Mouse (Mus musculus) left cerebral cortex, postnatal 36 days (tissue): ENCODE measurements around the gene Sp2. TPM values are rescaled to one million over a fixed set of nuclear protein-coding genes. Genes with fewer than 3 reads are reported as not detected.

Source experiments
- DNase-seq, 2 experiments: peaks; one replicate each; pipeline ENCODE4 v3.0.0; 2021 to 2022; ENCODE audit warnings: low spot score in 2 of 2, mixed read lengths in 1 of 2
- intact Hi-C: fragments of 180-260 bp; cut with DNase I; formaldehyde crosslinking; loops from one replicate; pipeline ENCODE4 v1.15.1; 2025
- total RNA-seq, 2 experiments: library from RNA; stranded (reverse); gene quantifications; 2 replicates each; pipeline ENCODE4 v1.2.3; 2021

Sp2 gene
- total RNA-seq, 2 experiments from 2014 or later: 13.1 to 14.5 TPM

- DNase-seq: no peak
- intact Hi-C loops: no loop called here
Observed at GRCm38 (mm10) chr11:96925469-96926148, 57.1 kb downstream of the Sp2 start.

- intact Hi-C loops: no loop called here
- no peak for DNase-seq
Observed at GRCm38 (mm10) chr11:96924861-96925260, 57.9 kb downstream of the Sp2 start.

DNA sequence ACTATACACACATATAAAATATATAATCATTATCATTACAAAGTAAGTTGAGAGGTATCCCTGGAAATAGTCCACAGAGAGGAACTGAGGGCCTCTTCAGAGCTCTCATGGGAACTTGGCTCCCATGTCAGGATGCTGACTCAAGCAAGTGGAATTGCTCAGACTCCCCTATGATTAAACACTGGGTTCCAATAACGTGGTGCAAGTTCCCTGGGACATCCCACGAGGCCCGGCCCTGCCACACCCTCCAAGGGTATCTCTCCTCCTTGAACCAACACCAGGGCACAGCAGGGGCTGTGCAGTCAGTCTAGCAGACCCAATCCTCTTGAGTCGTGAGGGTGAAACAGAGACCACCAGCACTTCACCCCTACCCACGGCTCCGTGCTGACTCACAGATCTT, 63.8 kb downstream of the Sp2 start:
- DNase-seq: no peak
- intact Hi-C loops: loop anchor here (5.0 kb wide), 1 partner anchor 58 kb away; no protein-coding TSS in a partner anchor

DNA sequence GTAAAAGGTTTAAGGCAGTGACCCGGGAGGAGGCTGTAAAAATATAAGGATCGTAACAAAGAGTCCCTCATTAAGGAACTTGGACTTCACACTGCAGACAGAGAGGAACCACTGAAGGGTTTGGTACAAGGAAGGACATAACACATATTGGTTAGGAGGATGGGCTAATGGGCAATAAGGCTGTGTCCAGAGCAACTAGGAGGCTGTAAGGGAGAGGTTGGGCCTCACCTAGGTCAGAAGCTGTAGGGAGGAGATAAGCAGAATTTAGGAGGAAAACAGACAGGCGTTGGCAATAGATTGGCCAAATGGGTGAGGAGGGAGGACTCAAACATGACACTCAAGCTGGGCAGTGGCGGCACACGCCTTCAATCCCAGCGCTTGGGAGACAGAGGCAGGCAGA, 65.3 kb downstream of the Sp2 start:
- DNase-seq: no peak
- intact Hi-C loops: loop anchor here (2.0 to 5.0 kb wide), 4 partner anchors 27 to 105 kb away; no protein-coding TSS in a partner anchor

DNA sequence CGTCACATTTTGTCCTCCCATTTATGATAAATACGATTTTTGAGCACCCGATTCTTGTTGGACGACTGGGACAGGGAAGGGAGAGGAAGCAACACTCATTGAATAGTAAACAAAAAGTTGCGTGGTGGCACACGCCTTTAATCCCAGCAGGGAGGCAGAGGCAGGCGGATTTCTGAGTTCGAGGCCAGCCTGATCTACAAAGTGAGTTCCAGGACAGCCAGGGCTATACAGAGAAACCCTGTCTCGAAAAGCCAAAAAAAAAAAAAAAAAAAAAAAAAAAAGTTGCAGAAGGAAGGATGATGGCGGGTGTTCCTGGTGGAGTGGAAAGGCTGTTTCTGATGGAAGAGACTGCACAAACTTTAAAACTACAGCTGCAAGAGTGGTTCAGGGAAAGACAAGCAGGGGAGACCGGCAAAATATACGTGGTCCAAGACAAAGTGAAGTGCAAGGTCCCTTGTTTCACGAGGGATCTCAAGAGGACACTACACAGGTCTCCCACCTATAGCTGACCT, 65.8 kb downstream of the Sp2 start:
- no peak for DNase-seq
- intact Hi-C loops: loop anchor here (2.0 to 5.0 kb wide), 4 partner anchors 28 to 106 kb away; no protein-coding TSS in a partner anchor

DNA sequence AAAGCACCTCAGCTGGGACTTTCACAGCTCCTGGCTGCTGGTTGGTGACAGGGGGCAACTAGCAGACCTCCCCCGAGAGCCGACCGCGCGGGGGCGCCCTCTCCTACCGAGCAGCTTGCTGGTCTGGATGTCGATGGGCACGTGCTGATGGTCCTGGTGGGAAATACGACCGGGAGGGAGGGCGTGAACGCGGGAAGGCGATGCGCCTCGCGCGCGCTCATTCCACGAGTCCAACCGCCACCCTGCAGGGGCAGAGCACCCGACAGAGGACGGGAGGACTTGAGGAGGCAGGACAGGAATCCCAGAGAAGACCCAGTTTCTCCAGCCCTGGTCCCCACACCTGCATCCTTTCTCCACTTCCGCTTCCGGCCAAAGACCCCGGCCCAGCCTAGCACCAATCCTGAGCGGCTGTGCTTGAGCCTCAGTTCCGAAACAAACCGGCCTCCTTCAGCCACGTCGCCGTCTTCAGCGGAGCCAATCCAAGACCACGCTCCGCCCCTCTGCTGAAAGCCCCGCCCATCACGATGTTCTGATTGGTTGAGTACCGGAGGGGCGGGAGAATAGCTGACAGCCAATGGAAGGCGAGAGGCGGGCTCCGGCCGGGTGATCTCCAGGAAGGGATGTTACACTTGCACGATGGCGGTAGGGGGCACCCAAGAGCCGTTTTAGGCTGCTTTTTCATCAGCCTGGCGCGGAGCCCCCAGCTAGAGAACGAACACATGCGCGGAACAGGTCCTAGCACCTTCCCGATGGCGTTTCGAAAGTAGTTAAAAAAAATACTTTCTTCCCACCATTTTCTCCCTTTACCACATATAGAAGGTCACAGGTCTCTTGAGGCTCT, 66.5 kb downstream of the Sp2 start, which contains the start of gene Cdk5rap3:
Gene Cdk5rap3 (minus strand): TSS at position 453 of the 841 bp plus-strand sequence.
- intact Hi-C loops: loop anchor here (2.0 to 5.0 kb wide), 4 partner anchors 29 to 107 kb away; no protein-coding TSS in a partner anchor

GRCm38 (mm10) chr11:96912682-96913081, 70.1 kb downstream of the Sp2 start:
- no peak for DNase-seq
- intact Hi-C loops: no loop called here

More for the DNA sequence above, 66.5 kb downstream of the Sp2 start, which contains the start of gene Cdk5rap3:
- peak; percentile 98 to 99 for DNase-seq

- intact Hi-C loops: no loop called here
- peak; percentile 76 to 79 for DNase-seq
Observed at GRCm38 (mm10) chr11:96910003-96910402, 72.8 kb downstream of the Sp2 start.

DNA sequence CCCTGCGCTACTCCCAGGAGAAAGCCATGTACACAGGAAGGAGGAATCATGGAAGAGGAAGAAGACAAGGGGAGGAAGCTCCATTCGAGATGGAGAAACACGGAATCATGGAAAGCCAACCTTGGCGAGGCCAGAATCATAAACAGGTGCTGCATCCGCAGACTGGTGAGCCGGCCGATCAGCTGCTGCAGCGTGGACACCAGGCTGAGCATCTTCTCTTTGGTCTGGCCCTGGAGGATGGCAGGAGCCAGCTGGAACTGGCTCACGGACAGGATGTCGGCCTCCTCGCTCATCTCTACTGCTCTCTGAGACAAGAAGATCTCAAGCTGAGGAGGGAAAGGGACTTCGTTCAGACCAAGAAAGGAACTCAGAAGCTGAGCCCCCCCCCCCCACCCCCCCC, 74.2 kb downstream of the Sp2 start:
- DNase-seq: no peak
- intact Hi-C loops: no loop called here

DNA sequence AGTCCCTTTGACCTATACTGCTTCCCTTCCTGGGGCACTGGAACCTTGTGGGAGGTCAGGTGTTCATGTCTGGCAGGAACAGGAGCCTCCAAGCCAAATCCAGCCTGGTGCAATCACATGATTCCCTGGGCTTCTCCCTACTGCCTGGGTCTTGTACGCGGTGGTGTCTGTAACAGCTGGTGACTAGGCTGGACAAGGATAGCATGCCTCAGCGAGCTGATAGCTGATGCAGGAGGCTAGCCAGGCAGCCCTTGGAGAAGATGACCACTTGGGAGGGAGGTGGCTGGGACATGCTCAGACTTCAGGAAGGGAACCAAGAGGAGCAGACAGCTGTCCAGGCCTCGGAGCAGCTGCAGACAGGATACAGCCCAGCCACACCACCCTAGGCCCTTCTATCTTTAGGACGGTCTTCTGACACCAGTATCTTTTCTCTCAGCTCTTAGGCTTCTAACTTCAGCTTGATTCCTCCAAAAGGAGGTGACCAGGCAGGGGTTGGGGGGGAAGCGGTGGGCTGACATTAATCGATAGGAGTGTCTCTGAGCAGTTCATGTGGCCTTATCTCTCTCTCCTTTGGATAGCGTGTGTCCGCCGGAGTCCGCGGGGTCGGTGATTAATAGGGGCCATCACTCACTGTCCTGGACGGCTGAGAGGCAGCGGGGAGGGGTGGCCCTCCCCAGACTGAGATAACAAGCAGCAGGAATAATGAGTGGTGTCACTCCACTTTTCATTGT, 76.2 kb downstream of the Sp2 start:
- DNase-seq: no peak
- intact Hi-C loops: no loop called here

Other genes starting within 250 kb of the Sp2 start
- gene Snx11, start 205.4 kb downstream of the Sp2 start, total RNA-seq: 10 to 100 TPM; 40.4 to 49.0 TPM
- gene Cbx1, start 193.8 kb downstream of the Sp2 start, total RNA-seq: 10 to 100 TPM; 40.8 to 46.9 TPM
- gene Nfe2l1, start 153.0 kb downstream of the Sp2 start, total RNA-seq: 100 to 1,000 TPM; 262 to 282 TPM
- gene Copz2, start 133.1 kb downstream of the Sp2 start, total RNA-seq: 1 to 10 TPM; 4.5 to 5.0 TPM
- 10 to 100 TPM; 30.3 to 31.5 TPM for gene Cdk5rap3, start 66.5 kb downstream of the Sp2 start, total RNA-seq
- gene Prr15l, start 54.9 kb downstream of the Sp2 start, total RNA-seq: not detected
- gene Pnpo, start 39.0 kb downstream of the Sp2 start, total RNA-seq: 10 to 100 TPM; 36.1 to 43.1 TPM
- gene Sp6, start 30.4 kb upstream of the Sp2 start, total RNA-seq: 1 to 10 TPM; 2.2 to 2.5 TPM
- gene Scrn2, start 47.0 kb upstream of the Sp2 start, total RNA-seq: 1 to 10 TPM; 3.7 to 3.9 TPM
- under 1 TPM; 0.32 to 0.59 TPM for gene Lrrc46, start 58.4 kb upstream of the Sp2 start, total RNA-seq
- 10 to 100 TPM; 63.5 to 80.0 TPM for gene Mrpl10, start 58.6 kb upstream of the Sp2 start, total RNA-seq
- 10 to 100 TPM; 11.9 to 13.3 TPM for gene Osbpl7, start 67.7 kb upstream of the Sp2 start, total RNA-seq
- under 1 TPM; 0.17 to 0.32 TPM for gene Tbx21, start 132.4 kb upstream of the Sp2 start, total RNA-seq
- 10 to 100 TPM; 42.9 to 53.7 TPM for gene Tbkbp1, start 168.5 kb upstream of the Sp2 start, total RNA-seq
- gene Kpnb1, start 204.9 kb upstream of the Sp2 start, total RNA-seq: 100 to 1,000 TPM; 114 to 119 TPM